Mouse (Mus musculus) liver, adult 2 months (tissue): ENCODE measurements around the gene Notch2.

Source experiments
- CTCF ChIP-seq: fragments of 200-500 bp; IDR thresholded peaks from 2 replicates; pipeline ENCODE4 v1.5.1; 2011; ENCODE audit warnings: low read depth, low read length, control low read depth
- POLR2A ChIP-seq: fragments of 200-500 bp; IDR thresholded peaks from 2 replicates; pipeline ENCODE4 v1.6.1; 2011; ENCODE audit warnings: low read length, control low read depth; ENCODE audit not compliant: insufficient read depth; ENCODE audit errors: extremely low read depth

DNA sequence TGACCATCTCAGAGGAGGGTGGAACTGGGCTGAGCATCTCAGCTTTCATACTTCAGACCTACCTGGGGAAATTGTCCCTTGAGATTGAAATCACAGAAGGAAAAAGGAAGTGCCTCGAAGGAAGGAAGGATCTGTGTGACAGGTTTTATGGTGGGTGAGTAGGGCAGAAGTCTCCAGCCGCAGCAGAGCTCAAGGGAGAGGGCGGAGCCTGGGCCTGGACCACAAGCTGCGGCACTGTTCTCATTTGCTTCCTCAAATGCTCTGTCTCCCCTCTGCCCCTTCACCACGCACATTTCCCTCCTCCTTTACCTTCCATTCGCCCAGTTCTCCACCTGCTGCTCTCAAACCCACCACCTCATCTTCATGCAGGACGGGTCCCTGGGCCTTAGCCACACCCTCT, 42.2 kb upstream of the Notch2 start:
- TF ChIP-seq CTCF (no peak), POLR2A (no peak)
